Mouse (Mus musculus) cerebellum, postnatal 25 days (tissue): ENCODE results near the gene Pgm2.

Experiments used
- DNase-seq, 2 experiments: peaks; one replicate each; pipeline ENCODE4 v3.0.0; 2021; ENCODE audit warnings: mixed read lengths in 2 of 2

The Pgm2 gene

DNA sequence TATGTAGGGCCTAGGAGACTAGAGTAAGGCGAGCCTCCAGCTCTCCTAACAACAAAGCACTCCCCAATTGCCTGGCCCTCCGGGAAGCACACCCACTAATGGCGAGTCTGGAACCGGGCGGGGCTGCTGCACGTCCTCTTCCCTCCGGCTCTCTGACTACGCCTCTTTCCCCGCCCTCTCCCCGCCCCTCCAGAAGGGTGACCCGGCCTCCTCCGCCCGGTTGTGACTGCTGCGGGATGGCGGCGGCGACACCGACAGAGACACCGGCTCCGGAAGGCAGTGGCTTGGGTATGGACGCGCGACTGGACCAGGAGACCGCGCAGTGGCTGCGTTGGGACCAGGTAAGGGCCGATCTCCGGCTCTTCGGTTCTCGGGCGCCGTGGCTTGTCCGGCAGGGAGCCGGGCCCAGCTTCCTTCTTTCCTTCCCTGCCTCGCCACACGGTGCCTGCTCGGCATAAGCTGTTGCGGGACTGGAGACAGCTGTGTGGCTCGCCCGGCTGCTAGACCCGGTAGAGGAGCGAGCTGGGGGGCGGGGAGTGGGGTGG, at the start of gene Pgm2:
Gene Pgm2 (plus strand): TSS at position 203 of the 545 bp plus-strand sequence.
- DNase-seq = peak; percentile 84 to 90

DNA sequence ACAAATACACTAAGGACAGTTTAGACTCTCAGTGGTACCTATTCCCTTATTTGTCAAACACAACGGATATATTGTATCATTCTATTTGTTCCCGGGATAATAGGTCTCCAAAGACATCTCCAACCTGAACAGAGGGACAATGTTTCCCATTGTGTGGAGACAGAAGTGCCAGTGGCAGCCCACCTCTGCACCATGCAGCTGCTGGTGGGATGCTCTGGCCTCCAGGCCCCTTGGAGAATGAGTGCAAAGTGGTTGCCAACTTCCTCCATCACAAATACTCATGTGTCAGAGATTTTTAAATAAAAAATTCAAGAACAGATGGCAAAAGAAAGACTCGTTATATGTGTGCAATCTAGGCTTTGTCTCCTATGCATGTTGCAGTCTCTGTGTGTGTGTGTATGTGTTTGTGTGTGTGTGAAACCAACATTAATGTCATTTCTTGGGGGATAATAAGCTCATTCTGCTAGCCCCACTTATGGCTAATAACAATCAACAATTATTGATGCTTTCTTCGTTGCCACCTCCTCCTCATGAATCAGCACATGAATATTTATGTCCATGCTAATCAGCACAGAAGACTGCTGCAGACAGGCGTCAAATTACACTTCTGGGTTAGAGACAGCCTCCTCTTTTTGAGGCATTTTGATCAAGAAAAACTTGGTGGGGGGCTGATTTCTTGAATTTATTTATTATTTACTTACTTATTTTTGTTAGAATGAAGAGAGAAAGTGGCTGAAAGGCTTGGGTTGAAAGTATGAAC, 48.9 kb upstream of the Pgm2 start:
- no peak for DNase-seq

DNA sequence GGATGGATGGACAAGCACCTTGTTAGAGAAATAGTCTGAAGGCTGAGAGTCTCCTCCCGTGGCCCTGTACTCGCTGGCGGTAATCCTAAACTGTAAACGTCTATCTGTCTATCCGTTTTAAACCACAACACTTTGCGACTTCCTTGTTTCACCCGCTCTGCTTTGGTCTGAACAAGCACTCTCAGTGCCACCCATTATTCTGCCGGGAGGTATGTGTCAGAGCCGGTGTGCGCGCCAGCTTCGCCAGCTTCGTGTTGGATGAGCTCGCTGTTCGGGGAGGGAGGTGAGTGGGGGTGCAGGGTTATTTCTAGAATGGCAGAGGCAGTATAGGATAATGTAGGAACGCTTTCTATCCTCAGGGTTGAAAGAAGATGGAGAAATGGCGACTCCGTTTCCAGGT, 48.0 kb upstream of the Pgm2 start:
- no peak for DNase-seq

GRCm38 (mm10) chr5:64045502-64045901, 47.2 kb upstream of the Pgm2 start:
- peak; percentile 33 to 42 for DNase-seq

DNA sequence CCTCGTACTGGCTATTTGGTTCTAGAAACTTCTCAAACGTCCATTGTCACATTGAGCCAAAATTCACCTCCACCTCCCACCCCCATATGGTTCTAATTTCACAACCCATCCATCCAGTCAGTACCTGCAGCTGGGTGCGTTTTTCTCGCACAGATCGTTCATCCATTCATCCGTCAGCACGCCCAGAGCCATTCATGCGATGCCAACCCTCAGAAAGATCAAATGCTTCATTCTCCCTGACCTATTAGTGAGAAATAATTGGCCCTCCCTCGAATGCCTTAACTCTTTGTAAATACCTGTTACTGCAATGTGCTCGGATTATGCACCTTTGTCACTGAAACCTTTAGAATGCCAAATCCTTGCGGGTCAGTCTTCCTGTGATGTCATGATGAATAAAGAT, 45.8 kb upstream of the Pgm2 start:
- no peak for DNase-seq

DNA sequence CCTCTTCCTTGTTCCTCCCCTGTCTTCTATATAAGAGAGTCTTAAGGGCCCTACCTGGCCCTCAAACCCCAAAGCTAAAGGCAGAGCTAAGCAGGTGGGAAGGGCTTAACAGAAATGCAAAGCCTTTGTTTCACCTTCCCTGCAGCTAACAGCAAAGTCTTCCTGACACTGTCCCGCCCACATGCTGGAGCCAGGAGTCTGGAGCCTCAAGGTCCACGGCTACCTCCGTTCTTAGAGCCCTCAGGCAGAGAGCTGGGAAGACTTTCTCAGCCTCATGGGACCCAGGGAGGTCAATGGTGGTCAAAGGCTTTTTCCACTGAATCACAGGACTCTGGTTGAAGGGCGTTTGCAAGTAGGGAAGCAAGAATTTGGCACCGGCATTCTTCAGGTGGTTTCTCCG, 44.8 kb upstream of the Pgm2 start:
- no peak for DNase-seq

DNA sequence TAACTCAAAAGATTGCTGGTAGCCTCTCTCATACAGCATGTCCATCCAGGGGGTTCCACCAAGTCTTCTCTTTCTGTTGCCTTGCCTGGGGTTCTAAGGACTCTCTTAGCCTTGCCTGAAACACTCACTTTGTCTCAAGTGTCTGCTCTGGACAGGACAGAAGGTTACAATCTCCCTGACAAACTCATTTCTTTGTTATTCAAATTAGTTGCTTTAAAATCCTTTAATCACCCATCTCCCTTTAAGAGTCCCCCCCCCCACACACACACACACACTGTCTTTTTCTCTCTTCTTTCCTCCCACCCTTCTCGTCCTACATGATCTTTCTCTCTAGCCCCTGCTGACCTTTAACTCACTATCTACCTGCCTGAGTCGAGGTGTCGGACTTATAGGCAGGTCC, 44.1 kb upstream of the Pgm2 start:
- no peak for DNase-seq

GRCm38 (mm10) chr5:64049256-64049655, 43.5 kb upstream of the Pgm2 start:
- no peak for DNase-seq

- DNase-seq = no peak
Observed at GRCm38 (mm10) chr5:64053010-64053409, 39.7 kb upstream of the Pgm2 start.

DNA sequence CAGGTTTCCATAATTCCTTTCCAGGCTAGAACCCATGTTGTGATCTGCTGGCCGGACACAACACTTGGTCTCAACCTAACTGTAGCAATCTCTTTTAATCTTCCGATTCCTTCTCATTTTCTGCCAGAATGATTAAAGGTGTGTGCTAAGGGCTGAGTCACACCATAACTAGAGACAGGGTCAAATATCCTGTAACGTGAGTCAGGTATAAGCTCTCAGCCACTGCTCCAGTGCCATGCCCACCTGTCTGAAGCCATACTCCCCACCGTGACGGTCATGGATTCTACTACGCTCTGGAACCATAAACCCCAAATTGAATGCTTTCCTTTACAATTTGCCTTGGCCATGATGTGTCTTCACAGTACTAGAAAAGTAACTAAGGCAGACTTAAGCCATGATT, 36.5 kb upstream of the Pgm2 start:
- no peak for DNase-seq

GRCm38 (mm10) chr5:64060881-64061280, 31.9 kb upstream of the Pgm2 start:
- DNase-seq = no peak

DNA sequence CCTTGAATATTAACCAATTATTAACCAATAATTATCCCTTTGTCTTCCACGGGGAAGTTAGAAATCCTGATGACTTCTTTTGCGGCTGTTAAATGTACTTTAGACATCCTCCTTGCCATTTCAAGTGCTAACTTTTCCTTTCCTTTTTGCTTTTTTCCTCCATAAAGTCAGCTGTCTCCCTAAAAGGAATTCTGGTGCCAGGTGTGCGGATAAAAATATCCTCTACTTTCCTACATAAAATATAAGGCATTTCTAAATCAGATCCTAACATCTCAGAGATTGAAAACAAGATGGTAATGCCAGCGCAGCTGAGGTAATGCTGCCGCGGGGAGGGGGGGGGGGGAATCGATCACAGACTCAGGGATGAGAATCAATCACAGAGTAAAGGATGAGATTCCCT, 31.1 kb upstream of the Pgm2 start:
- no peak for DNase-seq

DNA sequence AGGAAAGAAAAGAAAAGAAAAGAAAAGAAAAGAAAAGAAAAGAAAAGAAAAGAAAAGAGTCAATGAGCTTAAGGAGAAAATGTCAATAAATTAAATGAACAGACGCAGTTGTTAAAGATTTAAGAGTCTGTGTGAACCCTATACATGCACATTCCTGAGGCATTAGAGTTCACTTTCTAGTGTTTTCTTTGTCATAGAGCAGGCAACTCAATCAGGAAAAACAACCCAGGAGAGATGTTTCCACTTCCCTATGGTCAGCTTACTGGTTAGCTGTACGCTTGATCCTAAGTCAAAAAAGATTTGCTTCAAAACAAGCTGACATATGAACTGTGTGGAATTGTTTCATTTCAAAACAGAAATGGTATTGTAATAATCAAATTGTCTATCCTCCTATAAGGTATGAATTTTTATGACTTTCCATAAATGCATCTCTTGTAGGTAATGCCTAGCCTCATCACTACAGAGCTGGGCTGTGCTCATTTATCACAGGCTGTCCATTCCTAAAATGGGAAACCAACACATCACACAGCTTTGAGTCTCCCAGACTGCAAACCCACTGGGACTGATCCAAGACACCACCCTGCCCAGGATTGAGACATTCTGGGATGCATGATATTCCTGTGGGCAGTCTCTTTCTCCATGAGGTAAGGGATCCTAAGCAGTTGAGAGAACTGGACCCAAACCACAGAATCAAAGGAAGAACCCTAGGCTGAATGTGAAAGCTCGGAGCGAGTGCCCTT, 29.7 kb upstream of the Pgm2 start:
- no peak for DNase-seq

GRCm38 (mm10) chr5:64063622-64064355, 29.0 kb upstream of the Pgm2 start:
- no peak for DNase-seq

GRCm38 (mm10) chr5:64064401-64064800, 28.3 kb upstream of the Pgm2 start:
- no peak for DNase-seq

DNA sequence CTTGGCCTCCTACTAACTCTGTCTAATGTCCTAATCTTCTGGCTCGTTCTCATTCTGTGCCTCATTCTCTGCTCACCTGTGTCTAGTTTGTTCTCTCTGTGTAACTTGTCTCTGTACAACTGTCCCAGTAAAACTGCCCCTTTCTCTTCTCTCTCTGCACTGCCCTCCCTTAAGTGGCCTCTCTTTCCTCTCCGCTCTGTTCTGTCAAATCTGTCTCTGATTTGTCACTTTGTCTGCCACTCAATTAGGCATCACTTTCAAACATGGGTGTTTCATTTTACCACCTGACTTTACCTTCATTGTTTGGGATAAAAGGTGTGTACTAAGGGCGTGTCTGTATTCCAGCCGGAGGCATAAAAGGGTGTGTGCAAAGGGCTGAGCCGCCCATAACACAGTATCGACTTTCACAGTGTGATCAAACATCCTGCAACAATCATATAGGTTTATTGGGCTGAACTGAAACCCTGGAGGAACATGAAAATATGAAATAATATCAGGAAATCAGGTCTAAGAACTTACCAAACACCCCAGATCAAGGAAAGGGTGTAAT, 27.2 kb upstream of the Pgm2 start:
- DNase-seq = no peak

- no peak for DNase-seq
Observed at GRCm38 (mm10) chr5:64066159-64066558, 26.6 kb upstream of the Pgm2 start.

- no peak for DNase-seq
Observed at GRCm38 (mm10) chr5:64067576-64067975, 25.2 kb upstream of the Pgm2 start.

DNA sequence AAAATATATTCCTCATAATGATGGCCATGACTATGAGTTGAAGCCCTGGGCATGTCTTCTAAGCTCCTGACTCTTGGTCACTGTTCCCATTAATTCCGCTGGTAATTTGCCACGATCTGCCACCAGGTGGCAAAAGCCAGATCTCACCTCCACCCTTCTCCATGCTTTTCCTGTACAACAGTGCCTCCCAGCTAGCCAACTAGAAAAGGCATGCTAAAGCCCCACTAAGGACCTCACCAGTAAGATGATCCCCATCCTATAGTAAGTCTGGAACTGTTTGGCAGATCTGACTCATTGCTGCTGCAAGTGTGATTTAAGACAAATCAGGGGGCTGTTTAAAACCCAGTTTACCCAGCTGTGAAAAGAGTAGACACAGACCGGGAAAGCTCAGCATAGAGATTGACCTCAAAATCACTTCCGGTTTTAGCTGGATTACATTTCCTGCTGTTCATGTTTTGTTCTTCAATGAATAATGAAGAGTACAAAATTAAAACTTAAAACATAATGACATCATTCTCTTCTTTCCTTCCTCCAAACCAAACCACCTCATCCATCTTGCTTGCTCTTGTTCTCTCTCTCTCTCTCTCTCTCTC, 22.6 kb upstream of the Pgm2 start:
- peak; percentile 79 to 84 for DNase-seq

DNA sequence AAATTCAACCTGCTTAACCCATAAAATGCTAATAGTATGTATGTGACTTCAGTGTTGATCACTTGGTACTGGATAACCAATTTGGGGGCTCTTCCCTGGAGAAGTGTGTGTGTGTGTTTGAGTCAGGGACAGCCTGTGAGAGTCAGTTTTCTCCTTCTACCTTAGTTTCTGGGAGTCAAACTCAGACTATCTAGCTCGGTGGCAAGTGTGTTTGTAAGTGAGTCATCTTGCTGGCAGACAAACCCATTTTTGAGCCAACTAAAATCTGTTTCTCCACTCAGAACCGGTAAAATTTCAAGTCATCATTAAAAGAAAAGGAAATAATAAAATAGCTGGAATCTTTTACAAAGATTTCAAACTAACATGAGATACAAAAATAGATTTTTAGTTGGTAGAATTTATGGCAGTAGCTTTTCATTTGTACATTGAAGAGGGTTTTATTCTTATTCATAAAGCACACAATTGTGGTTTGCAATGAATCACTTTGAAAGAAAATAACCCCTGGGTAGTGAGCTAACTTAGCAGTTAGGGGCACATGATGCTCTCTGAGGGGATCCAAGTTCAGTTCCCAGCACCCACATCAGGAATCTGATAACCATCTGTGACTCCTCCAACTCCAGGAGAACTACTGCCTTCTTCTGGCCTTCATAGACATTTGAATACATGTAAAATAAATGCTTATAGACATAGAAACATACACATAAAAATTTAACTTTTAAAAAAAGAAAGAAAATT, 21.8 kb upstream of the Pgm2 start:
- no peak for DNase-seq

GRCm38 (mm10) chr5:64074455-64074854, 18.3 kb upstream of the Pgm2 start:
- DNase-seq = no peak

DNA sequence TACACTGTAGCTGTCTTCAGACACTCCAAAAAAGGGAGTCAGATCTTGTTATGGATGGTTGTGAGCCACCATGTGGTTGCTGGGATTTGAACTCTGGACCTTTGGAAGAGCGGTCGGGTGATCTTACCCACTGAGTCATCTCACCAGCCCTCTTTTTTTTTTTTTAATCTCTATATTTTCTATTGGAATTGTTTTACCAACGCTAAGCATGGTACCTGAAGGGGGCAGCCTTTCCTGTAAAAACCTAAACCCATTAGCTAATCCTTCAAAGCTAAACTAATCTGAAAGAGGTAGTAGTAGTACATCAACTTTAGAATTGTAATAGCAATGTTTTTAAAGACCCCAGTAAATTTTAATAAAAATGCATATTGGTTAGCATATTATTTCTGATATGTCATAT, 17.2 kb upstream of the Pgm2 start:
- peak in 1 of 2 experiments; percentile 42 for DNase-seq
